Mouse (Mus musculus) heart, postnatal 4 days (tissue): ENCODE measurements at regions not wholly inside any gene's neighbourhood (a gene's known extent, or its start where the extent isn't known, plus 50 kb on each side); places are given as distances from the start of the nearest gene placed in this dataset.
"Not testable (repeated sequence)": the region's sequence is repeated elsewhere in the genome, so short reads cannot be mapped to it uniquely, and the experiment has no call there.

Experiments
- DNase-seq: peaks from one replicate; pipeline ENCODE4 v3.0.0; 2021

GRCm38 (mm10) chr13:5615327-5615726 is 246.0 kb upstream of the Klf6 start:
- no peak for DNase-seq

GRCm38 (mm10) chr13:5628124-5628523 is 233.2 kb upstream of the Klf6 start:
- no peak for DNase-seq

- no peak for DNase-seq
Observed at GRCm38 (mm10) chr13:5634960-5635359, 226.3 kb upstream of the Klf6 start.

- no peak for DNase-seq
Observed at GRCm38 (mm10) chr13:5641743-5642510, 219.4 kb upstream of the Klf6 start.

GRCm38 (mm10) chr13:5648276-5648675 is 213.0 kb upstream of the Klf6 start:
- no peak for DNase-seq

- DNase-seq: no peak
Observed at GRCm38 (mm10) chr13:5657556-5657955, 203.7 kb upstream of the Klf6 start.

- no peak for DNase-seq
Observed at GRCm38 (mm10) chr13:5666235-5667007, 194.9 kb upstream of the Klf6 start.

GRCm38 (mm10) chr13:5675668-5676067 is 185.6 kb upstream of the Klf6 start:
- no peak for DNase-seq

GRCm38 (mm10) chr13:5690124-5690523 is 171.2 kb upstream of the Klf6 start:
- DNase-seq: no peak

- DNase-seq: not testable (repeated sequence)
Observed at GRCm38 (mm10) chr13:5690680-5691079, 170.6 kb upstream of the Klf6 start.

- DNase-seq: no peak
Observed at GRCm38 (mm10) chr13:5694626-5695025, 166.7 kb upstream of the Klf6 start.

GRCm38 (mm10) chr13:5695581-5695980 is 165.7 kb upstream of the Klf6 start:
- DNase-seq: not testable (repeated sequence)

- no peak for DNase-seq
Observed at GRCm38 (mm10) chr13:5696377-5696776, 164.9 kb upstream of the Klf6 start.

- not testable (repeated sequence) for DNase-seq
Observed at GRCm38 (mm10) chr13:5697329-5697728, 164.0 kb upstream of the Klf6 start.

GRCm38 (mm10) chr13:5702071-5702470 is 159.2 kb upstream of the Klf6 start:
- DNase-seq: no peak

GRCm38 (mm10) chr13:5704991-5705390 is 156.3 kb upstream of the Klf6 start:
- no peak for DNase-seq

GRCm38 (mm10) chr13:5711646-5712045 is 149.6 kb upstream of the Klf6 start:
- no peak for DNase-seq

- no peak for DNase-seq
Observed at GRCm38 (mm10) chr13:5713195-5713863, 148.0 kb upstream of the Klf6 start.

GRCm38 (mm10) chr13:5714191-5714591 is 147.1 kb upstream of the Klf6 start:
- DNase-seq: peak; percentile 40

- no peak for DNase-seq
Observed at GRCm38 (mm10) chr13:5714793-5715192, 146.5 kb upstream of the Klf6 start.

GRCm38 (mm10) chr13:5716749-5717148 is 144.5 kb upstream of the Klf6 start:
- DNase-seq: no peak

- DNase-seq: no peak
Observed at GRCm38 (mm10) chr13:5723319-5723718, 138.0 kb upstream of the Klf6 start.

GRCm38 (mm10) chr13:5724364-5724763 is 136.9 kb upstream of the Klf6 start:
- DNase-seq: no peak
